Mouse (Mus musculus) MEL (cell line): Measurements from ENCODE around the gene Inip.

Source experiments
- CTCF ChIP-seq, 3 experiments: IDR thresholded peaks in 2 of 3; conservative IDR thresholded peaks in 1 of 3; 2 replicates each; pipeline ENCODE4 v1.5.1; 2011 to 2012; ENCODE audit warnings: low read length in 3 of 3, low read depth in 2 of 3, mild to moderate bottlenecking in 2 of 3, improper control_type of control experiment in 1 of 3, inconsistent platforms in 1 of 3, mixed read lengths in 1 of 3, moderate library complexity in 1 of 3; ENCODE audit not compliant: control insufficient read depth in 1 of 3, insufficient read depth in 1 of 3, poor library complexity in 1 of 3, severe bottlenecking in 1 of 3
- ELF1 ChIP-seq: IDR thresholded peaks from 2 replicates; pipeline ENCODE4 v1.6.1; 2014; ENCODE audit warnings: low read depth, mild to moderate bottlenecking, inconsistent platforms, low read length, improper control_type of control experiment, moderate library complexity
- EP300 ChIP-seq, 2 experiments: IDR thresholded peaks; 2 replicates each; pipeline ENCODE4 v1.6.1; 2011; ENCODE audit warnings: improper control_type of control experiment in 2 of 2, low read length in 2 of 2, low read depth in 1 of 2, mild to moderate bottlenecking in 1 of 2
- NELFE ChIP-seq: IDR thresholded peaks from 2 replicates; pipeline ENCODE4 v1.6.1; 2011; ENCODE audit warnings: low read depth, low read length, improper control_type of control experiment
- POLR2A ChIP-seq, 2 experiments: IDR thresholded peaks; 2 replicates each; pipeline ENCODE4 v1.6.1; 2011 to 2012; ENCODE audit warnings: low read length in 2 of 2, mild to moderate bottlenecking in 2 of 2, control low read depth in 1 of 2, improper control_type of control experiment in 1 of 2, low read depth in 1 of 2, moderate library complexity in 1 of 2; ENCODE audit not compliant: control insufficient read depth in 1 of 2, insufficient read depth in 1 of 2, poor library complexity in 1 of 2
- TAL1 ChIP-seq: IDR thresholded peaks from 2 replicates; pipeline ENCODE4 v1.6.1; 2012; ENCODE audit warnings: mild to moderate bottlenecking, inconsistent platforms, low read length, moderate library complexity, mixed read lengths
- TCF12 ChIP-seq: IDR thresholded peaks from 2 replicates; pipeline ENCODE4 v1.6.1; 2014; ENCODE audit warnings: low read depth, mild to moderate bottlenecking, inconsistent platforms, low read length, improper control_type of control experiment, moderate library complexity
- USF1 ChIP-seq: IDR thresholded peaks from 2 replicates; pipeline ENCODE4 v1.6.1; 2014; ENCODE audit warnings: low read depth, mild to moderate bottlenecking, inconsistent platforms, low read length, improper control_type of control experiment, moderate library complexity
- ZC3H11A ChIP-seq: IDR thresholded peaks from 2 replicates; pipeline ENCODE4 v1.6.1; 2012; ENCODE audit warnings: low read depth, mild to moderate bottlenecking, inconsistent platforms, low read length, improper control_type of control experiment

GRCm38 (mm10) chr4:59802792-59803191 lies 1.4 kb upstream of the Inip start:
- TF ChIP-seq NELFE = no peak
- no peak for TF ChIP-seq ELF1
- TF ChIP-seq USF1 = no peak
- TF ChIP-seq POLR2A (IDR thresholded peaks at IDR 0.05; ENCODE audit: control insufficient read depth in 1 of 2, insufficient read depth in 1 of 2, low read depth in 1 of 2, low read length in 2 of 2, poor library complexity in 1 of 2) = no peak
- TF ChIP-seq TCF12 = peak; percentile 82
- peak; percentile 42; the same call in 1 of the 2 replicates for TF ChIP-seq TAL1
- no peak for TF ChIP-seq CTCF (IDR thresholded peaks at IDR 0.05 in 2 of 3, conservative IDR thresholded peaks at IDR 0.05 in 1 of 3; ENCODE audit: control insufficient read depth in 1 of 3, insufficient read depth in 1 of 3, low read depth in 2 of 3, low read length in 3 of 3, poor library complexity in 1 of 3, severe bottlenecking in 1 of 3)
- TF ChIP-seq EP300 (IDR thresholded peaks at IDR 0.05; ENCODE audit: low read depth in 1 of 2, low read length in 2 of 2) = peak; percentile 31 to 80; a peak in 2 of 4 replicates
- TF ChIP-seq ZC3H11A = no peak
